Mouse (Mus musculus): Measurements from ENCODE around the gene Usp6nl.
A peak's percentile ranks its signal among the peaks of the same experiment; 100 is the strongest.

The Usp6nl gene

DNA sequence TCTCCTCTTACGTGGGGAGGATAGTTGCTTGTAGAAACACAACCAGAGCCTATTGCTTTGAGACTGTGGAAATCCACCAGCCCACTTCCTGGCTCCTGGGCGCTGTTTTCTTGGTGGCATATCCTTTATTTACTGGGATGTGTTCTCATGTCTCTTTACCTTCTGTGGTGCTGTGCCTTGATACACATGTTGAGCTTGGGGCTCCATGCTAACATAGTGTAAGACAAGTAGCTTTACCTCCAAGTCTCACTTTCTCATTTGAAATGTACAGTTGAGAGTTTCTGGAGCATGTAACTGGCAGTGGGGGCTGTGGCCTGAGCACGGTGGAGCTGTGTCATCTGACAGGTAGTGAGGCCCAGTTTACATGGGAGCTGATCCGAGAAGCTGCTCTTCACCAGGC lies 54.5 kb downstream of the Usp6nl start:
- no peak for DNase-seq

- DNase-seq, result peak; percentile 41
Observed at GRCm38 (mm10) chr2:6378590-6379205, 56.2 kb downstream of the Usp6nl start.

- no peak for DNase-seq
Observed at GRCm38 (mm10) chr2:6379731-6380212, 57.3 kb downstream of the Usp6nl start.

DNA sequence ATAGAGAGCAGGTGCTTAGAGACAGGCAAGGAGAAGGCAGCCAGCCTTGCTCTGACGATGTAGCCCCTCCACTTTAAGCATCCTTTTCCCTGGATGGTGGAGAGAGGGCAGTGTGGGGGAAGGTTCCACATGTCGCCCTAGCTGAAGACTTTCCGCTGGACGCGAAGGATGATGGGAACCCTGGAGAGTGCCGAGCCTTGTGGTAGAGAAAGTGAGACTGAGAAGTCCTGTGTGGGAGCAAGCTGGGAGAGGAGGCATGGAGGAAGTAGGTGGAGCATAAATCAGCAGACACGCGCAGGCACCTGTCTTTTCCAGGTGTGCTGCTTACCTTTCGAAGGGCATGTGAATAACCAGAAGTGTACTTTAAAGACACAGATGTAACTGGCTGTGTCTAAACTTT lies 57.9 kb downstream of the Usp6nl start:
- no peak for DNase-seq

DNA sequence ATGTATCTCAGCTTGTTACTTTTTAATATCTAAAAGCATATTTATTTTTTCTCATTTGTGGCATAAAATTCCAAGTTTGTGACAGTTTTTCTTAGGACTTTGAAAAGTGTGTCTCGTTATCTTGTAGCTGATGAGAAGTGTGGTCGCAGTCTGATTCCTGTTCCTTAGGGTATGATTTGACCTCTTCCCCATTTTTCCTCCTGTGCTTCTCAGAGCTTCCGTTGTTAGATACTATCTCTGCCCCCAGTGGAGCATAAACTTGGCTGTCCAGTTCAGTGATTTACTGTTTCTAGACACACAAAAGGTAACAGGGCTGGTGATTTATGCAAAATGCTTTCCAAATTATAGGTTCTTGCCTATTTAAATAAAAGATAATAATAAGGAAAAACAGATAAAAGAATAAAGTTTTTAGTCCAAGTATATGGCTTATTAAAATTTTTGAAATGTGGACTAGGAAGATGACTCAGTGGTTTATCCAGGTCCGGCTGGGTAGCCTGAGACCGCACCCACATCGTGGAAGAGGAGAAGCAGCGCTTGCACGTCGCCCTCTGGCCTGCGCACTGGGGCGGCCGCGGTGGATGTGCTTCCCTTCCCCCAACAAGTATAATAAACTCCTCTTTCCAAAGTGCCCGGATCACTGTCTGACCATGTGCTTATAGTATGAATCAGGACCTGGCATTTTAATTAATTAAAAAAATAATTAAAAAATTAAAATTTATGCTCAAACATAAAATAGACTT lies 62.1 kb downstream of the Usp6nl start:
- no peak for DNase-seq

DNA sequence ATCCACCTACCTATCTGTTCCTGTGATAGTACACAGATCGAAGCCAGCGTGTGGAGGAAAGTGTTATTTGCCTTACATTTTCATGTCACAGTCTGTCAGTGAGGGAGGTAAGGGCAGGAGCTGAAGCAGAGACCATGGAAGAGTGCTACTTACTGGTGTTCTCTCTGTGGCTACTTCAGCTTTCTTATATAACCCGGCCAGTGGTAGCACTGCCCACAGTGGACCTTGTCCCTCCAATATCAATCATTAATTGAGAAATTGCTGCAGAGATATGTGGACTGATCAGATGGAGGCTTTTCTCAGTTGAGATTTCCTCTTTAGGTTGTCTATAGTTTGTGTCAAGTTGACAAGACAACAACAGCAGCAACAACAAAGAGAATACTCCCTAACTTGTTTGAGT lies 66.7 kb downstream of the Usp6nl start:
- DNase-seq, result no peak

DNA sequence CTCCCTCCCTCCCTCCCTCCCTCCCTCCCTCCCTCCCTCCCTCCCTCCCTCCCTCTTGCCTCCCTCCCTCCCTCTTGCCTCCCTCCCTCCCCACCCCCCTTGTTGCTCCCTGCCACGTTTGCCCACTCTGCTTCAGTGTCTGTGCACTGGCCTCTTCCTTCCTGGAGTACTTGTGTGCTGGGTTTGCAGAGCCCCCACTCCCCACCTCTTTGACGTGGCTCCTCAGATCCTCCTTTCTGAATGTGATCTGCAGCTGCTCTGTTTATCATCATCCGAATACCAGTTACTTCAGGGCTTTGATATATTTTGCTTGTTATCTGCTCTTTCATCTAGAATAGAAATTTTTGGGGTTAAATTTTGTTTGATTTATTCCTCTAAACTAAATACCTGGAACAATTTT lies 68.8 kb downstream of the Usp6nl start:
- no peak for DNase-seq

GRCm38 (mm10) chr2:6391940-6392339 lies 69.5 kb downstream of the Usp6nl start:
- DNase-seq, result no peak

GRCm38 (mm10) chr2:6395851-6396625 lies 73.6 kb downstream of the Usp6nl start:
- no peak for DNase-seq

DNA sequence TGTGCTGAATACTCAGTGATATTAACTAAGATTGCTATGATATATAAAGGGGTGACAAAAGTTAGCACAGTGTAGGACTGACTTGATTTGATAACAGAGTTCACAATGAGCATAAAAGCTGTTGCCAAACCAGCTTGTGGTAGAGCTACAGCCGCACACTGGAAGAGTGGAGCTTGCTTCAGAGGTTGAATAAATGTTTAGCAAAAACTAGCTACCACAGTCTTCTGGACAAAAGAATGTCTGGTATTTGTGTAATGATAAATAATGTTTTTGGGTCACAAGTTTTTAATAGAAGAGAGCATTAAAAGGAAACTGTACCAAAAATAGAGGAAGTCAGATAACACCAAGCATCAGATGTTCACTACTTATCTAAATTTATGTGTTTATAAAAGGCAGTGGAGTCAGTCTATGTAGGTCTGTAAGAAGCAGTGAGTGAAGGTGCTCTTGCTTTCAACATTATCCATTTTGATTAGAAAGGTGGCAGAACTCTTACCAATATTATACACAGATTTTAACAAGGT lies 74.2 kb downstream of the Usp6nl start:
- no peak for DNase-seq

DNA sequence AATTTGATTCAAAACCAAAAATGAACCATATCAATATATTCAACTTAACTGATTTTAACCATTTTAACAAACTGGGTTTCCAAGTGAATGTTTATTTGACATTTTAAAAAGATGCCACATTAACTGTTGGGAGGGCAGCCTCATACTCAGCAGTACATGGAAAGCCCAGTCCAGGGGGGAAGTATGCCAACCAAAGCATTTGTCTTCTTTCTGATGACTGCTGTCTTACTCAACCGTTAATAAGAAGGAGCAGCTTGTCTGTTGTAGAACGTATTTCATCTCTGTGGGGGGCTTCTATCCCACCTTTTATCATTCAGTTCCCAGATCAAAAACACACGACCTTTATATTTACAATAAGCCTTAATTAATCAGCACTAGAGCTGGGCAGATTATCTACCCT lies 74.7 kb downstream of the Usp6nl start:
- DNase-seq, result no peak

GRCm38 (mm10) chr2:6398826-6399225 lies 76.4 kb downstream of the Usp6nl start:
- no peak for DNase-seq

DNA sequence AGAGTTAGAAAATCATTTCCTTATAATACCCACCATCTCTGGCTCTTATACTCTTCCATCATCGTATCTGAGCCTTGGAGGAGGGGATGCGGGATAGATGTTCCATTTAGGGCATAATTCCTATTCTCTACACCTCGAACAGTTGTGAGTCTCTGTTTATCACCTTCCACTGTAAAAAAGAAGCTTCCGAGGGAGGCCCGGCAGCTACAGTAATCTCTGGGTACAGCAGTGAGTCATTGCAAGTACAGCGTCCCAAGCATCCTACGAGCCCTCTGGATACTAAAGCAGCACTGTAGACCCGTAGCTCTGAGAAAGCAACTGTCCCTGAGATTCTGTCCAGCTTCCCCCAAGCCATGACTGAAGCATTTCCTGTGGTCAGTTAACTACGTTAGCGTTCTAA lies 78.6 kb downstream of the Usp6nl start:
- DNase-seq, result no peak

DNA sequence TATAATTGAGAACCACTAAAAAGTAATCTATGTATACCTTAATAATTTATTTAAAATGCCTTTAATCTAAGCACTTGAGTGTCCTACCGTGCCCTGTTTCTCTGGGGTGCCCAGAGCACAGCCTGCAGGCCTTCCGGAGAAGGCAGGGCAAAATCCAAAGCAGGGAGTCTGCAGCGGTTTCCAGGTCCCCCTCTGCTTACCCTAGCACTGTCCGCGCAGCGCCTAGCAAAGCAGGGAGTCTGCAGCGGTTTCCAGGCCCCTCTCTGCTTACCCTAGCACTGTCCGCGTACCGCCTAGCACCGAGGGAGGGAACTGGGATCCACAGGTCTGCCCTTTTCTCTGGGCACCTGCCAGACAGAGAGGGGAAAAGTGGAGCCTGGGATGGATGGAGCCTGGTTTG lies 80.9 kb downstream of the Usp6nl start:
- DNase-seq, result peak; percentile 56

- no peak for DNase-seq
Observed at GRCm38 (mm10) chr2:6403991-6404390, 81.5 kb downstream of the Usp6nl start.

DNA sequence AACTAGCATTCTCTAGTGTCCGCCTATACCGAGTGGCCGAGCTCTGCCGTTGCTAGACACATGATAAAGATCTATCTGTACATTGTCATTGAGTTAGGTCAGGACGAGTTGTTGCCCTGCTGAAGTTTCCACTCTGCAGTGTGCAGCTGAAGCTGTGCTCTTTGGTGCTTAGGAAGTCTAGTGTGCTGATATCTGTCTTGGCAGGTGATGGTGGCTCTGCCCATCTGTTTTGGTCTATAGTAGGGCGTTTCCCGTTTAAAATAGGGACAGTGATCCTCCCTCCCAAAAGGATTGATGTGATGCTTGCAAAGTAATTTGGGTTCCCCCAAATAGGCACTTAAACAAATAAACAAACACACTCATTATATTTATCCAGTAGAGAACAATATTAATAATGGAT lies 82.2 kb downstream of the Usp6nl start:
- no peak for DNase-seq

DNA sequence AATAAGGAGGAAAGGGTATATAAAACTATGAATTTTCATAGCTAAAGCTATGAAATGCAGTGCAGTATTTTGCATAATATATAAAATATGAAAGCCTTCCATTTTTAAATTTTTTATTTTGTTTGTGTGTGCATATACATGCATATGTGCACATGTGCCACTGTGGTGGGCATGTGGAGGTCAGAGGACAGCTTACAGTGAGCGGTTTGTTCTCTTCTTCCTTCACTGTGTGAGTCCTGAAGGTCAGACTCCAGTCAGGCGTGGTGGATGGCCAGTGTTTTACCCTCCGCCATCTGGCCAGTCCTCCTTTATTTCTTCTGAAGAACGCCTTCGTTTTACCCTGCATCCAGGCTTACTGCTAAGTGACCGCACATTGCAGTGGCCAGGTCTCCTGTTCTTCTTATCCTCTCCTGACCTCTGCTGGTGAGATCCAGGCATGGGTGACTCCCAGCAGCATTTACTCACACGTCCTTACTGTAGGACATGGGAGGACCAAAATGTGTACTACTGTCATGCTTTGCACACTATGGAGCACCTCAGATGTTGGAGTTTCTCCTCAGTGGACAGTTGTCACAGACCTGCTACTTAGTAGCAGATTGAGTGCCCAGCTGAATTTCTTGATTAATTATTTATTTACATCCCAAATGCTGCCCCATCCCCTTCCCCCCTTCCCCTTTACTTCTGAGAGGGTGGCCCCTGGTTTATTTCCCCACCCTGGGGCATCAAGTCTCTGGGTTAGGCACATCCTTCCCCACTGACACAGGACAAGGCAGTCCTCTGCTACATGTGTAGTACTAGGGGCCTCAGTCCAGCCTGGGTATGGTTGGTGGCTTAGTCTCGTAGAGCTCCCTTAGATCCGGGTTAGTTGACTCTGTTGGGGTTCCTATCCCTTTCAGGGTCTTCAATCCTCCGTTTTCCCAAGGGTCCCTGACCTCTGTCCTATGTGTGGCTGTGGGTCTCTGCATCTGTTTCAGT lies 82.9 kb downstream of the Usp6nl start:
- DNase-seq, result peak; percentile 72

DNA sequence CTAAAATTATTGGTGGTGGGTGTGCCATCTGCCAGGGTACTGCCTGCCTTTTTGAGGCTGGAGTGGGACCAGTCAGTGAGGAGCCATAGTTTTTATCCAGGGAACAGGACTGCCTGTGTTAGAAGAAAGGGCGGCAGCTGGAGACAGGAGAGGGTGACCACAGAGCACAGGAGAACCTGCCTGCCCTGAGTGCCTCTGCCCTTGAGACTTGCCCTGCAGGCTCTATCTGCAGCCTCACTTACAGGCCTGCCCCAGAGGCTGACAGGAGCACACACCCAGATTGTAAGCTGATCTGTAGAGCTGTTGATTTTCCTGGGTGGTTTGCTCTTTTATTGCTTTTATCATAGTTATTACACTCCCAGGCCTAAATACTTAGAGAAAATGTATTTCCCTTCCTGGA lies 85.2 kb downstream of the Usp6nl start:
- DNase-seq, result no peak

DNA sequence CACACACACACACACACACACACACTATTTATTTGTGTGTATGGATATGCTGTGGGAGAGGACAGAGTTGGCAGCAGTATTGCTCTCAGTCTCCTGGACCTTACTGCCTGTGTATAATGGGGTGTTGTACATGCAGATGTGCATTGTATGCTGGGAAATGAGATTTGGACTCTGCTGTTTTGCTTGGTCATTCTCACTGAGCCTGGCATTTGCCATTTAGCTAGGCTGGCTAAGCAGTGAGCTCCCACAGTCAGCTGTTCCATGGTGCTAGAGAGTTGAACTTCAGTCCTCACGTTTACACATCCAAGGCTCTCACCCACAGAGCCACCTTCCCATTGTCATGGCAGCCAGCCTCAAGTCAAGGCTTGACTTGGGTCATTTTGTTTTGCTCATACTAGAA lies 90.2 kb downstream of the Usp6nl start:
- no peak for DNase-seq

- DNase-seq, result no peak
Observed at GRCm38 (mm10) chr2:6413723-6414122, 91.3 kb downstream of the Usp6nl start.

DNA sequence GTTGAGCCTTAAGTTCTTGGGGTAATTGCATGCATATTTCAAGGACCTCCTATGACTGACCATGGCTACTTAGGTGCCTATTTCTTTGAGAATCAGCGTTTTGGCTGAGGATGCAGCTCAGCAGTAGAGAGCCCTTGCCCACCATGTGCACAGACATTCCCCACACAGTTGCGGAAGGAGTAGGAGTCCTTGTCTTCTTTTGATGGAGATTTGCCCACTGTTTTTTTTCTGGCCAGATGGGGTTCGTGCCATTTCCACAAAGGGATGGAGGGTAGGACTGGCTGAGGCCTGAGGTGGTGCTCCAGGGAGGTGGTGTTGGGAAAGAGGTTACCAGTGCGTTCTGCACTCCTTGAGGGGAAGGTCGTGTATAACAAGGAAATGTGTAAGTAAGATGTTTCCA lies 91.9 kb downstream of the Usp6nl start:
- no peak for DNase-seq

GRCm38 (mm10) chr2:6417158-6417557 lies 94.7 kb downstream of the Usp6nl start:
- DNase-seq, result no peak
